Mouse (Mus musculus): Measurements from ENCODE around the gene Gm5617.
"Not testable (repeated sequence)": the region's sequence is repeated elsewhere in the genome, so short reads cannot be mapped to it uniquely, and the experiment has no call there.

Gene Gm5617

GRCm38 (mm10) chr9:48503001-48503400, 7.8 kb downstream of the Gm5617 start:
- no peak for DNase-seq

GRCm38 (mm10) chr9:48504741-48505365, 9.6 kb downstream of the Gm5617 start:
- DNase-seq = no peak

GRCm38 (mm10) chr9:48510134-48510533, 14.9 kb downstream of the Gm5617 start:
- DNase-seq = no peak

- no peak for DNase-seq
These were observed 20.1 kb downstream of the Gm5617 start for GRCm38 (mm10) chr9:48515332-48515731.

GRCm38 (mm10) chr9:48516615-48517371, 21.6 kb downstream of the Gm5617 start:
- no peak for DNase-seq

- DNase-seq = no peak
These were observed 22.3 kb downstream of the Gm5617 start for GRCm38 (mm10) chr9:48517372-48518130.

GRCm38 (mm10) chr9:48520405-48520804, 25.2 kb downstream of the Gm5617 start:
- not testable (repeated sequence) for DNase-seq

- DNase-seq = no peak
These were observed 30.3 kb downstream of the Gm5617 start for GRCm38 (mm10) chr9:48525566-48525965.

- DNase-seq = no peak
These were observed 31.3 kb downstream of the Gm5617 start for GRCm38 (mm10) chr9:48526520-48526919.

- no peak for DNase-seq
These were observed 36.1 kb downstream of the Gm5617 start for GRCm38 (mm10) chr9:48531294-48531693.

- DNase-seq = no peak
These were observed 37.0 kb downstream of the Gm5617 start for GRCm38 (mm10) chr9:48532203-48532602.

- no peak for DNase-seq
These were observed 37.5 kb downstream of the Gm5617 start for GRCm38 (mm10) chr9:48532730-48533129.

- DNase-seq = no peak
These were observed 41.2 kb downstream of the Gm5617 start for GRCm38 (mm10) chr9:48536414-48536813.

GRCm38 (mm10) chr9:48537616-48538015, 42.4 kb downstream of the Gm5617 start:
- DNase-seq = not testable (repeated sequence)

GRCm38 (mm10) chr9:48538044-48538645, 42.9 kb downstream of the Gm5617 start:
- peak in 1 of 2 experiments; percentile 8 for DNase-seq

GRCm38 (mm10) chr9:48538688-48539087, 43.4 kb downstream of the Gm5617 start:
- peak in 1 of 2 experiments; percentile 15 for DNase-seq

Data from cerebellum, postnatal 36 days (tissue).